Mouse (Mus musculus) cerebellum, postnatal 10 days (tissue): Measurements from ENCODE around the gene Stard10.

Experiments used
- DNase-seq, 2 experiments: peaks; one replicate each; pipeline ENCODE4 v3.0.0; 2021; ENCODE audit warnings: mixed read lengths in 2 of 2

The Stard10 gene

DNA sequence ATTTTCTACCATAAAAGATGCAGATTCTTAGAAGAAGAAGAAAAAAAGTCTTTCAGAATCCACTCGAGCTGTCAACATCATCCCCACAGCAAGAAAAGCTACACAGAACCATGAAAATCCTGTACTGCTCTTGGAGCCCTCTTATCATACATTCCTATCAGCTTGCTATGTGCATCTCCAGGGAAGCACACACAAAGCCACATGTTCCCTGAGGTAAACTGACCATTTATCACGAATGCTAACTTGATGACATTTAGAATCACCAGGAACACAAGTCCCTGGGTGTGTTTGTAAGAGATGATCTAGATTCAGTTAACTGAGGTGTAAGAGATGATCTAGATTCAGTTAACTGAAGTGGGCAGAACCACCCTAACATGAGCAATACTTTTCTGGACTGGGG is 10.0 kb upstream of the Stard10 start:
- DNase-seq, result no peak

DNA sequence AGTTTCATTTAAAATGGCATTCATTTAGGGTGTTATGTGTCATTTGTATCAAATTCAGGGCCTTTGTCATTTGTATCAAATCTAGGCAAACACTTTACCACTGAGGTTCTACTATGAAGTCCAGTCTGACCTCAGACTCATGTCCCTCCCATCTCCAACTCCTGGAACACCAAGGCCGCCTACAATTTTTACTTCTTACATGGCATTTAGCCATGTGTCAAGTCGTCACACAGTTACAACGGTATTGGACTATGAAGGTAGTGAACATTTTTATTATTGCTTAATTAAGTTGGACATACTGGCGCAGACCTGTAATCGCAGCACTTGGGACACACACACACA is 6.9 kb upstream of the Stard10 start:
- no peak for DNase-seq

DNA sequence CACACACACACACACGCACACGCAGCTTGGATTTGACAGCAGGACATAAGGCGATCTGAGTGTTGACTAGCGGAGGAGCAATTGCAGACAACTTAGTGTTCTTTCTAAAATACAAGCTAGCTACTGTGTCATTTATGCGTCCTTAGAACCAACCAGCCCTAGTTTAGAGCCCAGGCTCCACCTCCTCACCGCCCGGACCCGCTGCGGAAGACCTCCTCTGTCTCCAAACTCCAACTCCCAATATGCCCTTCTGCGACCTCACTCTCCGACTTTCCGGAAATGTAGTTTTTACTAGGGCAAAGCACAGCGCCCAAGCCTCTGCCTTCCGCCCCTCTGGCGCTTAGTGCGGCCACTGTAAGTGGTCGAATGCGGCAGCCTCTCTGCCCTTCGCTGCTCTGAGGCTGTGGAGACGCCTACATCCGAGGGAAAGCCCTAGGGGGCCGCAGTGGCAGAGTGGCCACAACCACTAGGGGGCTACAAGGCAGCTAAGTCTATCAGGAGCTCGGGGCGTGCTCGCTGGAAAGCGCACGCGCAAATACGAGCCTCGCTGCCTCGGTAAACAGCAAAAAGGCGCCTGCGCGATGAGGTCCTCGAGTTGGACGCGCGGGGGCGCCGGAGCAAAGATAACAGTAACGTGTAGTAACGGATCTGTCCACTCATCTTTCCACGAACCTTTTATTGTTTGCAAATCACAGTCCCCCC is 6.4 kb upstream of the Stard10 start:
- peak; percentile 98 to 99 for DNase-seq

DNA sequence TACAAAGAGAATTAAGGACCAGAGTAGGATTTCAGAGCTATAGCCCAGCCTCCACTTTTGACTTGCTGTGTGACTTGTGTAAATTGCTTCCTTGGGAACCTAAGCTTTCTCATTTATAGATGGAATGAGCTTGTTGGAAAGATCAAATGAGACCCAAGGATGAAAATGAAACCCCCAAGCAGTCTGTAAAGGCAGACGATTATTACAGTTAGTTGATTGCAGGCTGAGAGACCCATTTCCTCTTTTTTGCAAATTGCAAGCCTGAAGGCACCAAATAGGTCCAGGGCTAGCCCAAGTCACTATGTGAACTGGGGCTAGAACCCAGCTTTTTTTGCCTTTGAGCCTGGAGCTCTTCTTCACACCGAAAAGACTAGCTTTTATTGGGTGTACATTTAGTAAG is 5.8 kb upstream of the Stard10 start:
- no peak for DNase-seq

DNA sequence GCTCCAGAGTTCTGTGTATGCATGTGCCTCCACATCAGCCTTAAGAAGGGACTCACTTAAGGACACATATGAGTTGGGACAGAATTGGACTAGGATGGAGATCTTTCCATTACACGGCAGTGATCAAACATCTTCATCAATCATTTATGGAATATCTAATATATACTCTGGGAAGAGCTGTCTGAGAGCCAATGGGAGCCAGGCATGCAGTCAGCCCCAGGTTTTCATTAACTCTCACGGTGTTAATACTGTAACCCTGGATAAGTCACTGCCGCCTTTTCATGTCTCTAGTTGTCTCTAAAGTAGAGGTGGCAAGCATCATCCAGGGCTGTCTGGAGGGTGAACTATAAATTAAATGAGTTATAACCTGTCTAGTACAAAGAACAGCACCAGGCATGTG is 3.9 kb upstream of the Stard10 start:
- no peak for DNase-seq

DNA sequence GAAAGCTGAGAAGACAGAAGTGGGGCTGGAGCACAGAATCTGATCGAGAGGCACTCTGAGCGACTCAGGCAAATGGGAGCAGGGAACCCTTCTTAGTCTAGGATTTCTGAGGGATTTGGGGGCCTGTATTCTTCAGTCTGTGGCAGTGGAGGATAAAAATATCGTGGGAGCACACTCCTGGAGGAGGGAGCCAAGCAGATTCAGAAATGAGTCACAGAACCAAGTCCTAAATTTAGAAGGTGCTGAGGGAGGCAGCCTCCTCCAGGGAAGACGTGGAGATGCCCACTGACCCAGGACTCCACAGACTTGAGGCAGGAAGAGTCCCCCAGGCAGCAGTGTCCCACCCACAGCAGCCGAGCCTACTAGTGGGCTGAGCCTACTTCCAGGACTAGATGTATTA is 2.5 kb upstream of the Stard10 start:
- no peak for DNase-seq

DNA sequence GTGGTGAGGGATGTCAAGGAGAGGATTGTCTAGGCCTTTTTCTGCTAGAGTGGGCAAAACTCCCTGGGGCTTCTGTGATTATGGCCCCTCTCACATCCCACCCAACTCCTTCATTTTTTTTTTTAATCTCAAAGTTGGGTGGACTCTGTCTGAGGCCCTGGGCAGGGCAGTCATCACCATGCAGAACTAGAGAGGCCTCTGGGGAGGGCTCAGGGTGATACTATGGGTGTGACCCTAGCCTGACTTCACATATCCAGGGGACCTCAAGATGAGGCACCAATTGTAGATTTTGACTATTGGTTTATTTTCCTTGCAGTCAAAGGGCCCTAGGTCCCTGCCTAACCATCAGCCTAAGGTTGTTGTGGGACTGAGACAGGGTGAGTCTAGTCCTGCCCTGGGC is 1.2 kb upstream of the Stard10 start:
- no peak for DNase-seq

DNA sequence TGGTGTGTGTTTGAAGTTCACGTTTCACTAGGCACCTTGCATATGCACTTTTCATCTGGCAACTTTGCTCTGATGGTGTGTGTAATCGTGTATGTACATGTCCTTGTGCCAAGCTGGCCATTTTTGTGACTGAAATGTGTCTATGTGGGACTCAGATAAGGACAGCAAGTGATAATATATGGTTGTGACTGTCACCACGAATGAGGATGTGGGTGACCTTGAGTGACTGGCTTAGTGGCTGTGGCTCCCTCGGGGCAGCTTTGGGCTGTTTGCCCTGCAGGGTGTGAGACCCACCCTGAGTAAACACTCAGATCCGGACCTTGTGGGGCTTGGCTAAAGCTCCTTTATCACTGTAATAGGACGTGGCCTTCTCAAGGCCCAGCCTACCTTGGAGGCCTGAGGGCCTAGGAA is 290 bp upstream of the Stard10 start:
- no peak for DNase-seq

DNA sequence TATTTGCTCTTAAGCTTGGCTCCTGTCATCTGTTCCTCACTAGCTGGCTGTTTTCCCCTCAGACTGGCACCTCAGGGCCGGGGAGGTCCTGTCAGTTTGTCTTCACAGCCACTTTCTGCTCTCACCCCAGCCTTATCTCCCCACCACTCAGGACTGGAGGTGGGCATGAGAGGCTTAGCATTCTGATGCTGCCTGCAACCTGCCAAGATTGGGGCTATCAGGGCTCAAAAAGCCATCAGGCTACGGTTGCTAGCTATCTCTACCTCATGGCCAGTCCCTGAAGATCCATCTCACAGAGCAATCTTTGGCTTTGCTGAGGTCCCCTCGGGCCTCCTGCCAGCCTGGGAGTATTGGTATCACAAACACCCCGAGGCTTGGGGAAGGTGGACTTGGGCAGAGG is 2.0 kb downstream of the Stard10 start:
- no peak for DNase-seq

DNA sequence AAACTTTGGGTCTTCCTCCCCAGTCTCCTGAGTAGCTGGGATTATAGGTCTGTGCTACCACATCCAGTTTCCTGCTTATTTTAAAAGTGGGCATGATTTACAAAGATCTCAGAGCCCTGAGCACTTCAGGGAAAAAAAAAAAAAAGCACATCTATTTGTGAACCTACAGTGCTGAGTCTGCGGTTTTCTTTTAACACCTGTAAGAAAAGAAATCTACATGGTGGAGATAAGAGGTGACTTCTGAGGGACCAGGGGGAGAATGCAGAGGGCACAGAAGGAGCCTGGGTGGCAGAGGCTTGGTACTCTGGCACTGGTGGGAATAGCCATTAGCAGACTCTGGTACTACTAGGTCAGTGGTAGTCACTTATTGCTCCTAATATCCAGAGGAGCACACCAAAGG is 2.9 kb downstream of the Stard10 start:
- DNase-seq, result no peak

DNA sequence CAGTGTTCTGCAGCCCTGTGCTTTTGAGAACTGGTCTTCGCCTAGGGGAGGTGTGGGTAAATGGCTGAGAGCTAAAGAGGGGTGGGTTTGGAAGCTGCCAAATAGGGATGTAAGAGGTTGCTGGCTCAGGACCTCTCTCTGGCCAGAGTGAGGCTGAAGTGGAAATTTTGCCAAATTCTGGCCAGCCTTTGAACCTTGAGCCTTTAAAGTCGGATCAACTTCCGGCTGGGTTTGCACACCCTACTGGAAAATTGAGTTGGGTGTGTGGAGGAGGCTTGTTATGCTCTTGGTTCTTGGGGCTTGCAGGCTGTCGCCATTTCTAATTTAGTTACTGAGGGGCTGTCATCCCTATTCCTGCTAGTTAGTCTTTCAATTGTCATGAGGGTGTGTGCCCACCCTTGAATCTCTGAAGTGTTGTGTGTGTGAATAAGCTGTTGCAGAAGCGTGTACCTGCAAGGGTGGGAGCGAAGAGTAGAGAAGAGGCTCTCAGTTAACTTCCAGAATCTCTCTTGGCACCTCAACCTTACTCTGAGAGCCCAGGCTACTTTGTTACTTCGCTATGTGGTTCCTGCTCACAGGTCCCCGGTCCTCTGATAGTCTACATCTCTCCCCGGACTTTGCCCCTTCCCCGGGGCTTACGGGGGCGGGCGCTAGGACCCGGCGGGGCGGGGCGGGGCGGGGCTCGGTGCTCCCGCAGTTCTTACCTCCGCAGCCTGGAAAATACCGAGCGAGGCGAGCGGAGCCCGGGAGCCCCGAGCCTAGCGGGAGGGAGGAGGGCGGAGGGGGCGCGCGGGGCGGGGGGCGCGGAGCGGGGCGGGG is 3.7 kb downstream of the Stard10 start:
- peak; percentile 77 to 79 for DNase-seq

DNA sequence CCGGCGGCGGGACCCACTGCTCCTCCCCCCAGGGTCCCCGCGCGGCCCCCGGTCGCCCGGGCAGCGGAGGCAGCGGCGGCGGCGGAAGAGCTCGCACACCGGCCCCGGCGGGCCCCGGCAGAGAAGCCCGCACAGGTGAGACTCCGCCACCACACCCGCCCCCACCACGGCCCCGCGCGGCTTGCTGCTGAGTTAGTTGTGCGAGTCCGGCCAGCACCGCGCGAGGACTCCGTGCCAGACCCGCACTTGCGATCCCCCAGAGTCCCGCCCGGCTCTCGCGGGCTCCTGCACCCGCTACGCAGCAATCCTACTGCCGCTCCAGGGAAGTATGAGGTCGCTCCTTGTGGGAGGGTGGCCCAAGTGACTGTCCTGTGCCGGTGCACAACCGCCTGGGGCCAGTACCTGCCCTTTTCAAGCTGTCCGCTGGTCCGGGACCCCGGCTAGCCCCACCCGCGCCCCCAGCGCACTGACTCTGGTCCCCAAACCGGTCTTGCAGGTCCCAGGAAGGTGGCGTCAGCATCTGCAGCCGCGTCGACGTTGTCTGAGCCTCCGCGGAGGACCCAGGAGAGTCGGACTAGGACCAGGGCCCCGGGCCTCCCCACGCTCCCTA is 4.4 kb downstream of the Stard10 start:
- DNase-seq, result peak; percentile 60 to 68

DNA sequence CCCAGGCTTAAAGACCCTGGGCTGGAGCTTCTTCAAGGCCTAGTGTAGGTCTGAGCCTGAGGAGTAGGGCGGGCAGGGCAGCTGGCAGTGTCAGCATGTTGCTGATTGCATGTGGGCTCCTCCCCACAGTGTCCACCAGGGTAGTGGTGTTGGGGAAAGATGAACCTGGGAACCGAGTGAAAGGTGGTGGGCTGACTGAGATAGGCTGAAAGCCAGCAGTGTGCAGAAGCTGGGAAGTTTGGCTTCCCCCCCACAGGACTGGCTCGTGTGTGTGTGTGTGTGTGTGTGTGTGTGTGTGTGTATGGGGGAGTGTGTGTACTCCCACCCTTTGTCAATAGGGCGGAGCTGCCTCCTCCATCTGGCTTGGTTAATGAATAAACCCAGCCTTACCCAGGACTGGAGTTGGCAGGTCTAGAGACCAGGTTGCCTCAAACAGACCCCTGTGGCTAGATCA is 6.3 kb downstream of the Stard10 start:
- peak; percentile 58 to 63 for DNase-seq

DNA sequence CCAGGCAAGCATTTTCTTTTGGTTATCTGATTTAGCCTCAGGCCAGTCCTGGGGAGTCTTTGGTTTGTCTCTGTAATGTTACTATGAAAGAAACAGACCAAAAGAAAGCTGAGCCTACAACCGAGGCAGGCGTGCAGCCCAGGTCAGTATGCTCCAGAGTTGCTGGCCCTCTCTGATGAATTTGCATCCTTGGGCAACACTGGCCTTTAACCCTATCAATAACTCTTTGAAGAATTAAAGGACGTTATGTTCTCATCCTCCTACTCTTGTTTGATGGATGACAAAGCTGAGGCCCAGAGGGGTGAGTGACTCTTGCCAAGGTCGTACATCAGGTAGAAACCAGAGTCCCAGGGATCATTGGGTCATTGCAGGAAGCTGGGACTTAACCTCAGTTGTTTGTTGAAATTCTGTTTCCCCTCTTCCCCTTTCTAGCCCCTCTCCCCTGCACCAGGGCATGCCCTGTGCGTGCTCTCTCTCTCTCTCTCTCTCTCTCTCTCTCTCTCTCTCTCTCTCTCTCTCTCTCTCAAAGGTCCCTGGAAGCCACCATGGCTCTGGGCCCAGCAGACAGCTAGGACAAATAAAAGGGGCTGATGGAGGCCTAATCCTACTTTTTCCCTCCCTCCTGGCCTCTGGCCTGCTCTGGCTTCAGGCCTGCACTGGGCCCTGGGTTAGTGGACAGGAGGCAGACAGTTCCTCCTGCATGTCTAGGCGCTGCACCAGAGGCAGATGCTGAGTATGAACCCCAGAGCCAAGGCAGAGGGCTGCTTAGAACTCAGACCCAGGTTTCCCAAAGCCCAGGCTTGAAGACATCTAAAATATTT is 7.5 kb downstream of the Stard10 start:
- DNase-seq, result peak; percentile 78 to 90

DNA sequence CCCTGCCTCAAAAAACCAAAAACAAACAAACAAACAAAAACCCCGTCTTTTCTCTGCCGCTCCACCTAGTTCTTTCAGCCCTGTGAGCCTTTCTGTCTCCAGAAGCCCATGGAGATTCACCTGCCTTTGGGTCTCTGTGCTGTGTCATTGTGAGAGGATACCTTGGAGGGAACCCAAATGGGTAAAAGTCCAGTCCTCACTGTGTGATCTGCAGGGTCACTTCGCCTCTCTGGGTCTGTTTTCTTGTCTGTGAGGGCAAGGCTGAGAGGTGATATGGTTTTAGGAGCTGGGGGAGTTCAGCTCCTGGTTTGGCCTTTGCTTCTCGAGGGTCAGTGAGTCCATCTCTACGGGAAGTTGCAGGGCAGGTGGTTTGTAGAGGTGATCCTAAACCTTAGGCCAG is 9.1 kb downstream of the Stard10 start:
- DNase-seq, result no peak

DNA sequence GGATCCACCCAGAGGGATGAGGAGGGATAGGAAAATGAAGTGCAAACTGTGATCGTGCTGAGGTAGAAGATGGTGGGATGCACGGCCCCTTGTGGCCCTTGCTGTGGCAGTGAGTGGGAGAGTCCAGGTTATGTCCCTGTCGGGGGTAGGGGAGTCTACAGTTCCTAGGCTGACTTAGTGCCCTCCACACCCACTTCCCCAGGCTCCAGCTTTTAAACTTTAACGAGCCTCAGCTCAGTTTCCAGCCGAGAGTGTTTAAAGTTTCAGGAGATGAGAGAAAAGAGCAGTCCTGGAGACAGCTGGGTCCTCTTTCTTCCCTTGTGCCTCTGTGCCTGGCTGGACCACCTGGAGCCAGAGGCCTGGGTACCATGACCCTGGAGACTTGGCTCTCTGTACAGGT is 10.4 kb downstream of the Stard10 start:
- DNase-seq, result no peak

DNA sequence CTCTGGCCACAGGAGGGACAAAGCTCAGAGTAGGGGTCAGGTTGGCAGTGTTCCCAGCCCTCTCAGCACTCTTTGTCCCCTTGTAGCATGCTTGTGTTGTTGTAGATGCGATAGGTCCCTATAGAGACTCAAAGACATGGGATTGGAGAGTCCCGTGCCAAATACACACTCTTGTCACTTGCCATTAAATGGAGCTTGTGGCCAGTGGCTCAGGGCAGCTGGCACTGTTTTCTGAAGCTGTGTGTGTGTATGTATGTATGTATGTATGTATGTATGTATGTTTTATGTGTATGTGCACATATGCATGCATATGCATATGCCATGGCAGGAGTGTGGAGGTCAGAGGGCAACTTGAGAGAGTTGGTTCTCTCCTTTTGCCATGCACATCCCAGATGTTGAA is 10.9 kb downstream of the Stard10 start:
- DNase-seq, result no peak

DNA sequence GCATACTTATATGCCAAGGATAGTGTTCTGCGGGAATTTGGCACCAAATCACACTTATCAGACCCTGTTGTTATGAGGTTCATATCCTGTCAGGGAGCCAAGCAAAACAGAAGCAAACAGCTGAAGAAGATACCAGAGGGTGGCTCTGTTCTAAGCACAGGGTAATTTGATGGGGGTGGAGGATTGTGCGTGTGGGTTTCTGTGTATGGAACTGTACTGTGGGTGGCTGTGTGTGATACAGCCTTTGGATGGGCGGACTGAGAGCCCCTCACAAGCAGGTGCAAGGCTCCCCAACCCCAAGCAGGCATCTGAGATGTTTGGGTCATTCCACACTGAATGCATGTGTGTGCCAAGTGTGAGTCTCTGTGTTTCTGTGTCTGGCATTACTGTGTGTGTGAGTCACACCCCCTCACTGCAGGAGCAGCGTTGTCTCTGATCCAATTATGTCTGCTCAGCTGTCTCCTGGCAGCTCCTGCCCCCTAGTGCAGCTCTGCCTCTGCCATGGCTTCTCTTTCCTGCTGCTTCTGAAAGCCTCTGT is 11.8 kb downstream of the Stard10 start:
- DNase-seq, result peak; percentile 68 to 79

DNA sequence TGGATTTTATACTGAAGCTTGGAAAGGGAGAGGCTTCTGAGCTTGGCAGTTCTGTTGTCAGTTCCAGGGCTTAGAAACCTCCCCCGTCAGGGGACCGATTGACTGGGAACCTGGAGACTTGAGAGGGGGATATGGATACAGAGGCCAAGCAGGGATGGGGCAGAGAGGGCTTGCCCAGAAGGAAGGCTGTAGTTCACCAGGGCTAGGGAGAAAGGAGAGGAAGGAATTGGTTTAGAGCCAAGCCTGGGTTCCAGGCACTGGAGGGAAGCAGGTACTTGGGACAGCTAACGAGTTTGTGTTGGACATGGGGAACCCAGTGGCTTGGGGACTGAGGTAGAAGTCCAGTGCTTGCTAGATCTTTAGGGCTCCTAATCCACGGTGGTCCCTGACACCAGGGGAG is 12.7 kb downstream of the Stard10 start:
- DNase-seq, result peak in 1 of 2 experiments; percentile 47

DNA sequence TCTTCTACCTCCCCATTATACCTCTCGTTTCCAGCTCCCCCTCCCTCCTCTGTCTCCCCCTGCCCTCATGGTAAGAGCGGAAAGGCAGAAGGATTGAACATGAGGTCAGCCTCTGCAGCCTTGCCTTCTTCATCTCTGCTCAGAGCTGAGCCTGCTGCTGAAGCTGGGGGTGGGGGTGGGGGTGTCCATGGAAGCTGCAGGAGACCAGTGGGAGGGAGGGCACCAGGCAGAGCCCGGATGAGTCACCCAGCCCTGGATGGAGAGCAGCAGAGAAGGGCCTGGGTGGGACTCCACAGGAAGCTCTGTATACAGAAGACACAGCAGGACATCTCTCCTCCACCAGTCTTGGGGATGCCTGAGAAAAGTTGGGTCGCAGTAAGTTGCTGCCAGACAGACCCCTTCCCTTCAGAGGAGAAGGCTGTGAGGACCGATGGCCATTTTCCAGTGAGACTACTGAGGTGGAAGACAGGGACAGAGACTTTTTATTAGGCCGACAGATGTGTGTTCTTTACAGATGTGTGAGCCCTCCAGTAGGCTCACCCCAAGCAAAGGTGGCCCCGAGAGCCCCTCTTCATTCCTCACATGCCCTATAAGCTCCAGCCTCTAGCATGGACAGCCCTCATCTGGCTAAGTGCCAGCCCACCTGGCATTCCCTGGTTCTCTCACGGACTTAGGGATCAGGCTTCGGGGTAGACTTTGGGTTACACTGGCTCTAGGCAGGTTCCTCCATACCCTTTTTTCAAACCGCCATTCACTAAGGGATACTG is 13.4 kb downstream of the Stard10 start:
- DNase-seq, result peak; percentile 64 to 67

DNA sequence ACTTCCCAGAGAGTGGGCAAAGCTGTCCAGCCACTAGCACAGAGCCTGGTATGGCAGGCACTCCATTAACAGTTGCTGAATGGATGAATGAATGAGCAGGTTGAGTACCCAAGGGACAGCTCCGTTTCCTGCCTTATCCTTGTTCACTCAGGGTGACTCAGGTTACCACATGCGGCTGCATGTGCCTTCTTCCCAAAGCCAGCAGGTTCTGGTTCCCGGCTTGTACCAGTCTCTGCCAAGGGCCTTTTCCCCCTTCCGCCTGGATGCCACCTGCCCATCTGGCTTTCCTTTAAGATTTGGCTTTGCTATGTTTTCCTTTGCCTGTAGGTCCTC is 13.9 kb downstream of the Stard10 start:
- DNase-seq, result peak; percentile 57 to 71
